Mouse (Mus musculus) B cell, adult (primary cell): ENCODE results near the gene Zscan2. TPM values are rescaled to one million over a fixed set of nuclear protein-coding genes. Genes with fewer than 3 reads are reported as not detected.

Source experiments
- total RNA-seq: library from RNA; stranded (reverse); gene quantifications from 4 replicates; pipeline ENCODE4 v1.2.4, GENCODE M21; 2023; ENCODE audit not compliant: inconsistent age

Gene Zscan2
- 6.3 to 7.9 TPM (median 7.4 TPM) in 4 replicates for total RNA-seq

GRCm38 (mm10) chr7:80860729-80861274 is at the start of gene Zscan2:
TSS of gene Zscan2 (plus strand) at chr7:80860920.

GRCm38 (mm10) chr7:80825843-80826403 is 34.8 kb upstream of the Zscan2 start, which contains the start of gene Iqgap1:
TSS of gene Iqgap1 (minus strand) at chr7:80825974.

GRCm38 (mm10) chr7:80900944-80901501 is 40.3 kb downstream of the Zscan2 start, which contains the start of gene Wdr73:
TSS of gene Wdr73 (minus strand) at chr7:80901269.

GRCm38 (mm10) chr7:80904921-80905515 is 44.3 kb downstream of the Zscan2 start, which contains the start of gene Nmb:
TSS of gene Nmb (minus strand) at chr7:80905076.

Other genes with a start within 250 kb of the Zscan2 start
- 30.9 to 44.6 TPM (median 39.9 TPM) in 4 replicates for gene Crtc3, start 172.0 kb upstream of the Zscan2 start, total RNA-seq
- 461 to 537 TPM (median 510 TPM) in 4 replicates for gene Iqgap1, start 34.9 kb upstream of the Zscan2 start, total RNA-seq
- 14.7 to 21.3 TPM (median 18.3 TPM) in 4 replicates for gene Wdr73, start 40.3 kb downstream of the Zscan2 start, total RNA-seq
- 11.0 to 13.3 TPM (median 11.3 TPM) in 4 replicates for gene Nmb, start 44.2 kb downstream of the Zscan2 start, total RNA-seq
- gene Sec11a, start 86.9 kb downstream of the Zscan2 start, total RNA-seq: 78.0 to 99.4 TPM (median 83.5 TPM) in 4 replicates
- gene Zfp592, start 132.8 kb downstream of the Zscan2 start, total RNA-seq: 91.0 to 128 TPM (median 110 TPM) in 4 replicates
- gene Alpk3, start 196.7 kb downstream of the Zscan2 start, total RNA-seq: 0.21 to 0.54 TPM (median 0.34 TPM) in 4 replicates